Mouse (Mus musculus): ENCODE measurements at regions not wholly inside any gene's neighbourhood (a gene's known extent, or its start where the extent isn't known, plus 50 kb on each side); places are given as distances from the start of the nearest gene placed in this dataset.

DNA sequence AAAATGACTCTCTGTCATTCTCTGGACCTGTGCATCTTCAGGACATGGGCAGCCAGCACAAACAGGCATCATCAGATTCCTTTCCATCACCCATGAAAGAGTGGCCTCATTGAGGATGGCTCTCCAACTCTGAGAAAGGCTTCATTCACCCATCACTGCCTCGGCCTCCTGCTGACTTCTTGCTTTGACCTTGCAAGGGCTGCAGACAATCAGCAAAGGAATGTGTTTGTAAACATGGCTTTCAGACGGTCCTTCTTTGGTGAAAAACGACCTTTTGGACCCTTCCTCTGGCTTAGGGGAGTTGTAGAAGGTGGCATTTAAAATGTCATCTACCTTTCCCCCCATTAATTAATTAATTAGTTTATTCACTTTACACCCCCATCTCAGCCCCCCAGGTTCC lies 134.3 kb downstream of the Moxd1 start:
- no peak overlapping the region for H3K27ac ChIP-seq
- H3K79me2 ChIP-seq (replicated peaks; ENCODE audit: control insufficient read depth, insufficient read depth, low read length), result no peaks in the 10 kb centered on the region
- intact Hi-C loops (cut with DNase I), result no loop called here
- no peak overlapping the region for H3K4me3 ChIP-seq
- no peaks in the 10 kb centered on the region for H3K27me3 ChIP-seq (ENCODE audit: control insufficient read depth, insufficient read depth, low read length)
- WGBS, result 47% methylated on average over 3 of the region's 3 CpGs
- no peak overlapping the region for H3K9ac ChIP-seq (ENCODE audit: low read depth, low read length)
- no peaks in the 10 kb centered on the region for H3K4me1 ChIP-seq (ENCODE audit: control insufficient read depth, insufficient read depth, low read length)
- no peaks in the 10 kb centered on the region for H3K36me3 ChIP-seq (ENCODE audit: control insufficient read depth, insufficient read depth, low read length)
- no peak for DNase-seq
- TF ChIP-seq CTCF (IDR thresholded peaks at IDR 0.05) (no peak), POLR2A (IDR thresholded peaks at IDR 0.05; ENCODE audit: insufficient read depth, low read depth, low read length) (no peak), EP300 (IDR thresholded peaks at IDR 0.05; ENCODE audit: insufficient read depth, low read depth, low read length) (no peak)

DNA sequence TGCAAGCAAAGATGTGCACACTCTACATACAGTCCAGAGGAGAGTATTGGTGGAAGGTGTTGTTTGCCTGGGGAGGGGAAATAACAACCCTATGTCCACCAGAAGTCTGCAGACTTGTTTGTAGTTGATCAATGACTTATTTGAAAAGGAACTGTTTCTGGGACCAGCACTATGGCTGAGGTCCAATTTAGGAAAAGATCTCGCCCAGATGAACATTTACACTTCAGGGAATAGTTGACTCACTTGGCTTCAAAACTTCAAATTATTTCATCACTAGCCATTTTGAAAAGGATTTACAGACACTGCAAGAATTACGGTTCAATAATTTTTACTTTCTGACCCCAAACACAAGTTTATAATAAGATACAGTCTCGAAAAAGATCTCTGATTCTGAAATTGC lies 138.1 kb downstream of the Moxd1 start:
- Histone ChIP-seq H3K4me1 (ENCODE audit: control insufficient read depth, insufficient read depth, low read length) (no peaks in the 10 kb centered on the region), H3K27ac (no peak overlapping the region), H3K27me3 (ENCODE audit: control insufficient read depth, insufficient read depth, low read length) (no peaks in the 10 kb centered on the region), H3K4me3 (no peak overlapping the region), H3K9ac (ENCODE audit: low read depth, low read length) (no peak overlapping the region), H3K79me2 (replicated peaks; ENCODE audit: control insufficient read depth, insufficient read depth, low read length) (no peaks in the 10 kb centered on the region), H3K36me3 (ENCODE audit: control insufficient read depth, insufficient read depth, low read length) (no peaks in the 10 kb centered on the region)
- intact Hi-C loops (cut with DNase I), result no loop called here
- WGBS, result 61% methylated on average over 3 of the region's 3 CpGs
- no peak for TF ChIP-seq CTCF (IDR thresholded peaks at IDR 0.05)
- TF ChIP-seq POLR2A (IDR thresholded peaks at IDR 0.05; ENCODE audit: insufficient read depth, low read depth, low read length), result no peak
- TF ChIP-seq EP300 (IDR thresholded peaks at IDR 0.05; ENCODE audit: insufficient read depth, low read depth, low read length), result no peak
- DNase-seq, result no peak

DNA sequence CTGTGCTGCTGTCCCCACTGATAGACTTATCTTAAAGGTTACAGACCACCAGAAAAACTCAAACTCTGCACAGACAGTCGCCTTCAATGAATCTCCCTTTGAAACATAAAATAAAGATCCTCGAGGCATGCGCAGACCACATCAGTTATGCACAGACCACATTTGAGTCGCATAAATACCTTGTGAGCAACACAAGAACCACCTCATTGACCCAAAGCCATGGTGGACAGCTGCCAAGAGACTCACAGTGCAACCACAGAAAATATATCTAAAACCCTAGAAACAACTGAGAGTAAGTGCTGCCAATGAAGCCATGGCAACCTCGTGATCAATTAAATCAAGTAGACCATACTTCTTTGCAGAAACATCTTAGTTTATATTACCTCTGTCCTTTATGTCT lies 142.1 kb downstream of the Moxd1 start:
- intact Hi-C loops (cut with DNase I), result no loop called here
- no peaks in the 10 kb centered on the region for H3K36me3 ChIP-seq (ENCODE audit: control insufficient read depth, insufficient read depth, low read length)
- H3K27me3 ChIP-seq (ENCODE audit: control insufficient read depth, insufficient read depth, low read length), result no peaks in the 10 kb centered on the region
- WGBS, result 69% methylated on average over 5 of the region's 5 CpGs
- no peaks in the 10 kb centered on the region for H3K79me2 ChIP-seq (replicated peaks; ENCODE audit: control insufficient read depth, insufficient read depth, low read length)
- TF ChIP-seq CTCF (IDR thresholded peaks at IDR 0.05) (no peak), POLR2A (IDR thresholded peaks at IDR 0.05; ENCODE audit: insufficient read depth, low read depth, low read length) (no peak), EP300 (IDR thresholded peaks at IDR 0.05; ENCODE audit: insufficient read depth, low read depth, low read length) (no peak)
- H3K4me3 ChIP-seq, result no peak overlapping the region
- H3K27ac ChIP-seq, result no peak overlapping the region
- H3K4me1 ChIP-seq (ENCODE audit: control insufficient read depth, insufficient read depth, low read length), result no peaks in the 10 kb centered on the region
- no peak for DNase-seq
- H3K9ac ChIP-seq (ENCODE audit: low read depth, low read length), result no peak overlapping the region

DNA sequence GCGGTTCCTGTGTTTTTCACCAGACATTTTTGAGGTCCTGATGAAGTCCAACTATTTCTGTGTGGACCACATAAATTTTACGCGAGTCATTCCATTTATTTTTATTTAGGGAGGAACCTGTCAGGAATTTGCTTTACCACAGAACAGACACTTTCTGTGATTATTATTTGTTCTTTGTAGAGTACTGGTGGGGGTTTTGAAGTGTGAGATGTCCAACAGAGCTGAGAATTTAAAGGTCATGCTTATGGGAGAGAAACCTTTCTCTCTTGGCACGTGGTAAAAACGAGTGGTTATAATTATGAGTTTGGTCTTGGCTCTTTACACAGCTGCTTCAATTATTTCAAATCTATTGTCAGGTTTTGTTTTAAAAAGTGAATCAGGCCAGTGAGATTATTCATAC lies 143.7 kb downstream of the Moxd1 start:
- H3K79me2 ChIP-seq (replicated peaks; ENCODE audit: control insufficient read depth, insufficient read depth, low read length), result no peaks in the 10 kb centered on the region
- WGBS, result 84% methylated on average over 5 of the region's 5 CpGs
- no peak for DNase-seq

DNA sequence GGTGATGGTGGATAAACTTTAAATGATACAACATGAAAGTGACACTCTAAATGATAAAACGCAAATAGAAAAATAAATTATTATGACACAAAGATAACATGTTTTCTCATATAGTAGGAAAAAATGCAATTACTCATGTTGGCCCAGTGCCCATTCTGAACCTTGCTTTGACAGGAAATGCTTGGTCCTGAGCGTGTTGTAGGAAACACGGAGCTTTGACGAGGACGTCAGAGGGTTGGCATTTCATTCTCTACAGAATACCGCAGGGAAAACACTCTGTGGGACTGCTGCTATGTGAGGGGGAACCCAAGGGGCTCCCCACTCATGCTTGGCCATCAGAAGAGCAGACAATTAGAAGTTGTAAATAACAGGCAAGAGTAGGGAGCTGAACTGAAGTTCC lies 150.6 kb downstream of the Moxd1 start:
- WGBS, result 26% methylated on average over 6 of the region's 6 CpGs
- no peak for DNase-seq
- no peak overlapping the region for H3K27ac ChIP-seq

More for the DNA sequence above, 143.7 kb downstream of the Moxd1 start:
- no peaks in the 10 kb centered on the region for H3K4me1 ChIP-seq (ENCODE audit: control insufficient read depth, insufficient read depth, low read length)
- intact Hi-C loops (cut with DNase I), result no loop called here
- no peak overlapping the region for H3K9ac ChIP-seq (ENCODE audit: low read depth, low read length)
- no peak overlapping the region for H3K4me3 ChIP-seq
- H3K36me3 ChIP-seq (ENCODE audit: control insufficient read depth, insufficient read depth, low read length), result no peaks in the 10 kb centered on the region
- H3K27ac ChIP-seq, result no peak overlapping the region
- TF ChIP-seq POLR2A (IDR thresholded peaks at IDR 0.05; ENCODE audit: insufficient read depth, low read depth, low read length), result no peak
- no peak for TF ChIP-seq EP300 (IDR thresholded peaks at IDR 0.05; ENCODE audit: insufficient read depth, low read depth, low read length)
- TF ChIP-seq CTCF (IDR thresholded peaks at IDR 0.05), result no peak
- H3K27me3 ChIP-seq (ENCODE audit: control insufficient read depth, insufficient read depth, low read length), result no peaks in the 10 kb centered on the region

DNA sequence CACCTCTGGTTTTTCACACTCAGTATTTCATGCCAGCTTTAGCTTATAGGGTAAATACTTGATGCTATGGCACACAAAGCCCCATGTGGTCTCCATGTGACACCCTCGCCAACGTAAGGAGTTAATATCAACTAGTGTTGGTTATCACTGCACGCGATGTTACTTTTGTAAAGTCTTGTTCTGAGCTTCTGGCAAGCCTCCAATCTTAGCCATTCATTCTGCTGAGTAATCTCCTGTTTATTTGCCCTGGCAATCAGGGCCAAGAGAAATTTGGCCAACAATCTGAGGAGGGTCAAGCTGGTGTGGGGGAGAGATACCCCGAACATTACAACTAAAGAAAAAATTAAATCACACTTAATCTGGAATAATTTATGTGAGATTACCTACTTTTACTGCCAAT lies 156.0 kb downstream of the Moxd1 start:
- H3K79me2 ChIP-seq (replicated peaks; ENCODE audit: control insufficient read depth, insufficient read depth, low read length), result no peaks in the 10 kb centered on the region
- WGBS, result 30% methylated on average over 5 of the region's 5 CpGs
- no peaks in the 10 kb centered on the region for H3K36me3 ChIP-seq (ENCODE audit: control insufficient read depth, insufficient read depth, low read length)
- H3K9ac ChIP-seq (ENCODE audit: low read depth, low read length), result no peak overlapping the region
- H3K27me3 ChIP-seq (ENCODE audit: control insufficient read depth, insufficient read depth, low read length), result no peaks in the 10 kb centered on the region
- intact Hi-C loops (cut with DNase I), result no loop called here
- H3K27ac ChIP-seq, result no peak overlapping the region
- no peak for TF ChIP-seq POLR2A (IDR thresholded peaks at IDR 0.05; ENCODE audit: insufficient read depth, low read depth, low read length)
- no peak for TF ChIP-seq EP300 (IDR thresholded peaks at IDR 0.05; ENCODE audit: insufficient read depth, low read depth, low read length)
- no peak for TF ChIP-seq CTCF (IDR thresholded peaks at IDR 0.05)
- DNase-seq, result no peak
- no peaks in the 10 kb centered on the region; the same call in 1 of the 2 replicates for H3K4me1 ChIP-seq (ENCODE audit: control insufficient read depth, insufficient read depth, low read length)
- H3K4me3 ChIP-seq, result no peak overlapping the region

More for the DNA sequence above, 150.6 kb downstream of the Moxd1 start:
- intact Hi-C loops (cut with DNase I), result no loop called here
- no peaks in the 10 kb centered on the region for H3K79me2 ChIP-seq (replicated peaks; ENCODE audit: control insufficient read depth, insufficient read depth, low read length)
- no peak overlapping the region for H3K4me3 ChIP-seq
- no peak for TF ChIP-seq CTCF (IDR thresholded peaks at IDR 0.05)
- TF ChIP-seq EP300 (IDR thresholded peaks at IDR 0.05; ENCODE audit: insufficient read depth, low read depth, low read length), result no peak
- TF ChIP-seq POLR2A (IDR thresholded peaks at IDR 0.05; ENCODE audit: insufficient read depth, low read depth, low read length), result no peak
- no peaks in the 10 kb centered on the region for H3K27me3 ChIP-seq (ENCODE audit: control insufficient read depth, insufficient read depth, low read length)
- H3K4me1 ChIP-seq (ENCODE audit: control insufficient read depth, insufficient read depth, low read length), result no peaks in the 10 kb centered on the region
- H3K36me3 ChIP-seq (ENCODE audit: control insufficient read depth, insufficient read depth, low read length), result no peaks in the 10 kb centered on the region
- H3K9ac ChIP-seq (ENCODE audit: low read depth, low read length), result no peak overlapping the region
